Mouse (Mus musculus): ENCODE data around the gene Tpp2. TPM values are rescaled to one million over a fixed set of nuclear protein-coding genes. Genes with fewer than 3 reads are reported as not detected.
"Not testable (repeated sequence)": the region's sequence is repeated elsewhere in the genome, so short reads cannot be mapped to it uniquely, and the experiment has no call there.

Tpp2 gene
- polyA plus RNA-seq, 1 experiment from 2014 or later = 51.1 TPM

GRCm38 (mm10) chr1:44041797-44042554 lies 108.5 kb downstream of the Tpp2 start:
- ATAC-seq = peak; percentile 87
- Histone ChIP-seq H3K4me2 (ENCODE audit: low read depth, low read length) (peak overlapping the region; percentile 72), H3K4me3 (ENCODE audit: low read length) (peak overlapping the region; percentile 54), H3K27me3 (replicated peaks; ENCODE audit: control insufficient read depth, insufficient read depth, low read length) (no peaks in the 10 kb centered on the region), H3K36me3 (ENCODE audit: control insufficient read depth, insufficient read depth, low read length) (no peaks in the 10 kb centered on the region), H3K9ac (ENCODE audit: low read depth, low read length) (peak overlapping the region; percentile 71), H3K27ac (ENCODE audit: low read length) (no peak overlapping the region), H3K9me3 (ENCODE audit: control insufficient read depth, low read length) (no peaks in the 10 kb centered on the region), H3K4me1 (ENCODE audit: control insufficient read depth, insufficient read depth, low read length) (no peaks in the 10 kb centered on the region)
- under 1% methylated on average over 17 of the region's 17 CpGs for WGBS

GRCm38 (mm10) chr1:44042555-44042915 lies 109.1 kb downstream of the Tpp2 start:
- Histone ChIP-seq H3K27me3 (replicated peaks; ENCODE audit: control insufficient read depth, insufficient read depth, low read length) (no peaks in the 10 kb centered on the region), H3K4me3 (ENCODE audit: low read length) (peak overlapping the region; percentile 54), H3K4me1 (ENCODE audit: control insufficient read depth, insufficient read depth, low read length) (no peaks in the 10 kb centered on the region), H3K9me3 (ENCODE audit: control insufficient read depth, low read length) (no peaks in the 10 kb centered on the region), H3K4me2 (ENCODE audit: low read depth, low read length) (peak overlapping the region; percentile 72), H3K36me3 (ENCODE audit: control insufficient read depth, insufficient read depth, low read length) (no peaks in the 10 kb centered on the region), H3K9ac (ENCODE audit: low read depth, low read length) (peak overlapping the region; percentile 71), H3K27ac (ENCODE audit: low read length) (no peak overlapping the region)
- ATAC-seq = peak; percentile 64
- 1% methylated on average over 6 of the region's 6 CpGs for WGBS

GRCm38 (mm10) chr1:44045689-44046088 lies 112.2 kb downstream of the Tpp2 start:
- not testable (repeated sequence) for H3K9ac ChIP-seq (ENCODE audit: low read depth, low read length); H3K4me1 ChIP-seq (ENCODE audit: control insufficient read depth, insufficient read depth, low read length); H3K4me3 ChIP-seq (ENCODE audit: low read length); ATAC-seq; H3K9me3 ChIP-seq (ENCODE audit: control insufficient read depth, low read length); H3K27ac ChIP-seq (ENCODE audit: low read length); H3K4me2 ChIP-seq (ENCODE audit: low read depth, low read length); H3K27me3 ChIP-seq (replicated peaks; ENCODE audit: control insufficient read depth, insufficient read depth, low read length); H3K36me3 ChIP-seq (ENCODE audit: control insufficient read depth, insufficient read depth, low read length)
- WGBS = 93% methylated on average over 5 of the region's 5 CpGs

- Histone ChIP-seq H3K4me2 (ENCODE audit: low read depth, low read length) (no peak overlapping the region), H3K4me1 (ENCODE audit: control insufficient read depth, insufficient read depth, low read length) (no peaks in the 10 kb centered on the region), H3K27me3 (replicated peaks; ENCODE audit: control insufficient read depth, insufficient read depth, low read length) (no peaks in the 10 kb centered on the region), H3K9me3 (ENCODE audit: control insufficient read depth, low read length) (no peaks in the 10 kb centered on the region), H3K4me3 (ENCODE audit: low read length) (no peak overlapping the region), H3K36me3 (ENCODE audit: control insufficient read depth, insufficient read depth, low read length) (no peaks in the 10 kb centered on the region), H3K27ac (ENCODE audit: low read length) (no peak overlapping the region), H3K9ac (ENCODE audit: low read depth, low read length) (no peak overlapping the region)
- 78% methylated on average over 2 of the region's 2 CpGs for WGBS
- ATAC-seq = no peak
These were observed 113.1 kb downstream of the Tpp2 start for GRCm38 (mm10) chr1:44046556-44046955.

Small RNAs within 50 kb of the gene (microRNA-seq; reads per million reads assigned to microRNA genes)
- not detected for gene Gm24180

Other genes with a start within 250 kb of the Tpp2 start
- 2.9 and 3.2 TPM in 2 replicates for gene 1500015O10Rik, start 203.0 kb upstream of the Tpp2 start, polyA plus RNA-seq (2015; fragmentation: Nextera tagmentation; extraction: Ambion mirVana)
- 14.8 and 17.5 TPM in 2 replicates for gene Uxs1, start 105.8 kb upstream of the Tpp2 start, polyA plus RNA-seq (2015; fragmentation: Nextera tagmentation; extraction: Ambion mirVana)
- 0.33 and 0.49 TPM in 2 replicates for gene Mettl21c, start 86.4 kb downstream of the Tpp2 start, polyA plus RNA-seq (2015; fragmentation: Nextera tagmentation; extraction: Ambion mirVana)
- 0.06 TPM in 1 of 2 replicates, not detected in the other for gene Gm8251, start 128.3 kb downstream of the Tpp2 start, polyA plus RNA-seq (2015; fragmentation: Nextera tagmentation; extraction: Ambion mirVana)
- 58.4 and 71.5 TPM in 2 replicates for gene Tex30, start 168.8 kb downstream of the Tpp2 start, polyA plus RNA-seq (2015; fragmentation: Nextera tagmentation; extraction: Ambion mirVana)
- 39.9 and 45.6 TPM in 2 replicates for gene Kdelc1, start 185.2 kb downstream of the Tpp2 start, polyA plus RNA-seq (2015; fragmentation: Nextera tagmentation; extraction: Ambion mirVana)
- gene Bivm, start 185.3 kb downstream of the Tpp2 start, polyA plus RNA-seq (2015; fragmentation: Nextera tagmentation; extraction: Ambion mirVana) = 15.2 and 17.1 TPM in 2 replicates
- gene Ercc5, start 214.1 kb downstream of the Tpp2 start, polyA plus RNA-seq (2015; fragmentation: Nextera tagmentation; extraction: Ambion mirVana) = 10.5 and 12.0 TPM in 2 replicates

Measured in intestine, embryonic 16.5 days (tissue).